Mouse (Mus musculus): ENCODE data around the gene Zdhhc17. TPM values are rescaled to one million over a fixed set of nuclear protein-coding genes. Genes with fewer than 3 reads are reported as not detected.

Gene Zdhhc17
- polyA plus RNA-seq, 1 experiment from 2014 or later, result 35.2 TPM

DNA sequence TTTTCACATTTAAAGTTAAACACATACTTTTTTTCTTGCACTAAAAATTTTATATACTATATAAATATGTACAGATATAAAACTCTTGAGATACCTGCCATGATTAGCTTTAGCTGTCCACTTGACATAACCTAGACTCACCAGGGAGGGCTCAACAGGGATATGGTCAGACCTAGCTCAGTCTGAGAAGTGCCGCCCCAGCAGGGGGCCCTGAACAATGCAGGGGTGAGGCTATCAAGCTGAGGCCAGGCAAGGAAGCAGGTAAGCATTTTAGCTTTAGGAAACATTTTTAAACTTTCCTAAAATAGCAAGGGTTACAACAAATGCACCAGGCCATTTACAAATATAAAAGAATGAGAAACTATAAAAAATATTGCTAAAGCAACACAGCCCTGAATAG, 58.8 kb downstream of the Zdhhc17 start:
- H3K27ac ChIP-seq, result no peak overlapping the region

GRCm38 (mm10) chr10:110947574-110947973, 62.4 kb downstream of the Zdhhc17 start:
- no peak for ATAC-seq (ENCODE audit: insufficient number of reproducible peaks, insufficient read depth, low FRiP score, low TSS enrichment)
- peaks cover 33% of the 10 kb centered on the region for H3K36me3 ChIP-seq
- H3K27ac ChIP-seq, result no peak overlapping the region
- H3K4me3 ChIP-seq, result no peak overlapping the region
- no peaks in the 10 kb centered on the region for H3K27me3 ChIP-seq
- no peak overlapping the region for H3K9ac ChIP-seq
- no peaks in the 10 kb centered on the region for H3K9me3 ChIP-seq
- H3K4me1 ChIP-seq, result no peaks in the 10 kb centered on the region
- WGBS, result 86% methylated on average over 4 of the region's 4 CpGs
- H3K4me2 ChIP-seq (replicated peaks), result no peak overlapping the region

More for the DNA sequence above, 58.8 kb downstream of the Zdhhc17 start:
- 75% methylated on average over 1 of the region's 1 CpGs for WGBS
- no peak for ATAC-seq (ENCODE audit: insufficient number of reproducible peaks, insufficient read depth, low FRiP score, low TSS enrichment)
- no peaks in the 10 kb centered on the region for H3K9me3 ChIP-seq
- H3K4me2 ChIP-seq (replicated peaks), result no peak overlapping the region
- peaks cover 29% of the 10 kb centered on the region for H3K36me3 ChIP-seq
- no peaks in the 10 kb centered on the region for H3K4me1 ChIP-seq
- no peak overlapping the region for H3K9ac ChIP-seq
- no peak overlapping the region for H3K4me3 ChIP-seq
- no peaks in the 10 kb centered on the region for H3K27me3 ChIP-seq

GRCm38 (mm10) chr10:110945966-110946365, 64.0 kb downstream of the Zdhhc17 start:
- Histone ChIP-seq H3K4me2 (replicated peaks) (no peak overlapping the region), H3K27ac (peak overlapping the region; percentile 63; the same call in 1 of the 2 replicates), H3K27me3 (no peaks in the 10 kb centered on the region), H3K4me1 (no peaks in the 10 kb centered on the region), H3K9ac (no peak overlapping the region), H3K9me3 (no peaks in the 10 kb centered on the region), H3K4me3 (no peak overlapping the region), H3K36me3 (peaks cover 41% of the 10 kb centered on the region)
- WGBS, result 77% methylated on average over 12 of the region's 12 CpGs
- ATAC-seq (ENCODE audit: insufficient number of reproducible peaks, insufficient read depth, low FRiP score, low TSS enrichment), result no peak

DNA sequence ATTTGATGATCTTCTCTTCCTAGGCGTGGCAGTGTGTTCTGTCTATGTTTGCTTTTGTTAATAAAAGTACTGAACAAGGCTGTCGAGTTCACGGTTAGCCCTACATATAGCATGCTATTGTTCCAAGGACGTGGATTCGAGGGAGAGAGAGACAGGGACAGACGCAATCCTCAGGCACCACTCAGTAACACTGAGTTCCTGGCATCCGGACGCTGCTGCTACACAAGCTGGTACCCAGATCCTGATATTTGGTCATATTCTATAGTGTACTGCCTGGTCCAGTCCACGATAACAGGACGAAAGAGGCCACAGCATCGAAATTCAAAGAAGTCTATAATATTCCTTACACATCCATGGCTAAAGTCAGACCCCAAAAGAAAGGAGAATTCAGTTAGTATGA, 65.8 kb downstream of the Zdhhc17 start:
- H3K4me2 ChIP-seq (replicated peaks), result no peak overlapping the region
- H3K36me3 ChIP-seq, result peaks cover 47% of the 10 kb centered on the region
- ATAC-seq (ENCODE audit: insufficient number of reproducible peaks, insufficient read depth, low FRiP score, low TSS enrichment), result no peak

DNA sequence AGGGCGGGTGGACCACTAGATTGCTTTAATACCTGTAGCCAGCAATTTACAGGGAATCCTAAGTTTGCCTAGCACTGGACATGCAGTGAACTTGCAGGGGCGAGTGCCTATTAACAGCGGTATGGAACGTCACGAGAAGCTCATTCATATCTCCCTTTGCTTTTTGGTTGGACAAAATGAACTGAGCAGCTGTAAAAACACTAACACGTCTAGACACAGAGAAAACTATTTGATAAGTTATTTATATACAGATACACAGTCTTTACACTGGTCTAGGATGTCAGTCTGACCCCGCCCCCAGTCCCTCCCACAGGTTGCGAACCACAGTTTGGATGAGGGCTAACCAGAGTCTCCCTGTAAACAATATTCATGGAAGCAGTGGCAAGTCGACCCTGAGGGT, 67.1 kb downstream of the Zdhhc17 start:
- Histone ChIP-seq H3K36me3 (peaks cover 58% of the 10 kb centered on the region), H3K27me3 (no peaks in the 10 kb centered on the region)
- WGBS, result 82% methylated on average over 9 of the region's 9 CpGs

More for the DNA sequence above, 65.8 kb downstream of the Zdhhc17 start:
- no peak overlapping the region for H3K4me3 ChIP-seq
- no peaks in the 10 kb centered on the region for H3K9me3 ChIP-seq
- 91% methylated on average over 11 of the region's 11 CpGs for WGBS
- H3K9ac ChIP-seq, result no peak overlapping the region
- no peaks in the 10 kb centered on the region for H3K27me3 ChIP-seq
- no peaks in the 10 kb centered on the region for H3K4me1 ChIP-seq
- no peak overlapping the region for H3K27ac ChIP-seq

GRCm38 (mm10) chr10:110941968-110942367, 68.0 kb downstream of the Zdhhc17 start:
- peaks cover 59% of the 10 kb centered on the region for H3K36me3 ChIP-seq

More for the DNA sequence above, 67.1 kb downstream of the Zdhhc17 start:
- Histone ChIP-seq H3K27ac (no peak overlapping the region), H3K9me3 (no peaks in the 10 kb centered on the region), H3K4me1 (no peaks in the 10 kb centered on the region), H3K4me2 (replicated peaks) (no peak overlapping the region), H3K4me3 (no peak overlapping the region), H3K9ac (no peak overlapping the region)
- ATAC-seq (ENCODE audit: insufficient number of reproducible peaks, insufficient read depth, low FRiP score, low TSS enrichment), result no peak

DNA sequence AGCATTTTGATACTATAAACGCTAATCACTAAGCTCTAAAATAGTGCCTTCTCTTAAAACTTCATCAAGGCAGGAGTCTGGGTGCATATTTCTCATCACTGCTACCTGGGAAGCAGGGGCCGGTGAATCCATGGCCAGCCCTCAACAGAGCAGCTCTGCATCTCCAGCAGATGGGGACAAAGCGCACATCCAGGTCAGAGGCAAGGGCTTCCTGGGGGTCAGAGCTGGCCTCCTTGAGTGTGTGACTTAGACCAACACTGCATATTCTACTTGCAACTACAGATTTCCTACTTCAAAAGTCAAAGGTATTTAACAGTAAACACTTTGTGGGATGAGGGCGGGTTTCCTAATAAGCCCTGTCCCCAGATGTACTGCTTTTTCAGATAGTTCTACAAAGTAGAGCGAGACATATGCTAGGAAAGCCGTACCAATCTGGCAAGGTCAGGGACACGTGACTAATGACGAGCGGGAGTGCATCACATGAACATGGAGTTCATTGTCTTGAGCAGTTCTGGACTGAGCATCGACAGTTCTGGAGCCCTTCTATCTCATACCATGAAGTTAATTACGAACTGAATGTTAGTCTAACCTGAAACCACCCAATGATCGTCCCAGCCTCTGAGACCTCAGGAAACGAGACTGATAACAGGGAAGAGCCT, 69.1 kb downstream of the Zdhhc17 start:
- no peak overlapping the region for H3K9ac ChIP-seq
- no peak overlapping the region for H3K4me2 ChIP-seq (replicated peaks)
- no peaks in the 10 kb centered on the region for H3K4me1 ChIP-seq
- WGBS, result 85% methylated on average over 13 of the region's 13 CpGs
- H3K27me3 ChIP-seq, result no peaks in the 10 kb centered on the region
- no peaks in the 10 kb centered on the region for H3K9me3 ChIP-seq
- no peak overlapping the region for H3K27ac ChIP-seq
- ATAC-seq (ENCODE audit: insufficient number of reproducible peaks, insufficient read depth, low FRiP score, low TSS enrichment), result no peak
- H3K4me3 ChIP-seq, result no peak overlapping the region
- H3K36me3 ChIP-seq, result peaks cover 56% of the 10 kb centered on the region

More at GRCm38 (mm10) chr10:110941968-110942367, 68.0 kb downstream of the Zdhhc17 start:
- no peak for ATAC-seq (ENCODE audit: insufficient number of reproducible peaks, insufficient read depth, low FRiP score, low TSS enrichment)
- 93% methylated on average over 11 of the region's 11 CpGs for WGBS
- H3K4me2 ChIP-seq (replicated peaks), result no peak overlapping the region
- H3K9ac ChIP-seq, result no peak overlapping the region
- no peaks in the 10 kb centered on the region for H3K4me1 ChIP-seq
- no peak overlapping the region for H3K4me3 ChIP-seq
- no peaks in the 10 kb centered on the region for H3K9me3 ChIP-seq
- no peaks in the 10 kb centered on the region for H3K27me3 ChIP-seq
- no peak overlapping the region for H3K27ac ChIP-seq

DNA sequence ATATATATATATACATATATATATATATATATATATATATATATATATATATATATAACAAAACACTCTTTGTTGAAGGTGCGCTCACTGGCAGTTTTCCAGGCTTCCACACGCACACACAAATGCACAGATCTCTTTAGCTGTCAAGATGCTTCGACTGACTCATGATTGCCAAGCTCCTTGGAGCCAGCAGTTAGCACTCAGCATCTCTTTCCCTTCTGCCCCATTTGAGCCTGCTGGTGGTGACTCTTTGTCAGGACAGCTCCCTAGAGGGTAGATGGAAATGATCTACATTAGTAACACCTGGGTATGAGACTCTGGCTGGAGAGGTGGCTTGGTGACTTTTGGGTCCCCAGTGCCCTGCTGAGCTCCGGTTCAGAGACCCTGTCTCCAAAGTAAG, 70.2 kb downstream of the Zdhhc17 start:
- no peak overlapping the region for H3K9ac ChIP-seq
- ATAC-seq (ENCODE audit: insufficient number of reproducible peaks, insufficient read depth, low FRiP score, low TSS enrichment), result no peak
- WGBS, result 79% methylated on average over 4 of the region's 4 CpGs
- H3K36me3 ChIP-seq, result peaks cover 54% of the 10 kb centered on the region
- H3K4me3 ChIP-seq, result no peak overlapping the region
- no peak overlapping the region for H3K27ac ChIP-seq
- H3K4me2 ChIP-seq (replicated peaks), result no peak overlapping the region
- H3K9me3 ChIP-seq, result no peaks in the 10 kb centered on the region
- H3K27me3 ChIP-seq, result no peaks in the 10 kb centered on the region
- H3K4me1 ChIP-seq, result no peaks in the 10 kb centered on the region

- ATAC-seq (ENCODE audit: insufficient number of reproducible peaks, insufficient read depth, low FRiP score, low TSS enrichment), result no peak
- WGBS, result 89% methylated on average over 19 of the region's 19 CpGs
- peaks cover 54% of the 10 kb centered on the region for H3K36me3 ChIP-seq
Measured at GRCm38 (mm10) chr10:110938841-110939549, 70.9 kb downstream of the Zdhhc17 start.

GRCm38 (mm10) chr10:110938361-110938760, 71.6 kb downstream of the Zdhhc17 start:
- 96% methylated on average over 7 of the region's 7 CpGs for WGBS
- H3K9me3 ChIP-seq, result no peaks in the 10 kb centered on the region
- H3K4me3 ChIP-seq, result no peak overlapping the region
- H3K27ac ChIP-seq, result no peak overlapping the region
- no peaks in the 10 kb centered on the region for H3K27me3 ChIP-seq
- ATAC-seq (ENCODE audit: insufficient number of reproducible peaks, insufficient read depth, low FRiP score, low TSS enrichment), result no peak
- peaks cover 51% of the 10 kb centered on the region for H3K36me3 ChIP-seq
- no peak overlapping the region for H3K4me2 ChIP-seq (replicated peaks)
- no peaks in the 10 kb centered on the region for H3K4me1 ChIP-seq
- H3K9ac ChIP-seq, result no peak overlapping the region

More at GRCm38 (mm10) chr10:110938841-110939549, 70.9 kb downstream of the Zdhhc17 start:
- Histone ChIP-seq H3K9ac (no peak overlapping the region), H3K4me2 (replicated peaks) (no peak overlapping the region), H3K9me3 (no peaks in the 10 kb centered on the region), H3K27ac (no peak overlapping the region), H3K4me3 (no peak overlapping the region), H3K4me1 (no peaks in the 10 kb centered on the region), H3K27me3 (no peaks in the 10 kb centered on the region)

DNA sequence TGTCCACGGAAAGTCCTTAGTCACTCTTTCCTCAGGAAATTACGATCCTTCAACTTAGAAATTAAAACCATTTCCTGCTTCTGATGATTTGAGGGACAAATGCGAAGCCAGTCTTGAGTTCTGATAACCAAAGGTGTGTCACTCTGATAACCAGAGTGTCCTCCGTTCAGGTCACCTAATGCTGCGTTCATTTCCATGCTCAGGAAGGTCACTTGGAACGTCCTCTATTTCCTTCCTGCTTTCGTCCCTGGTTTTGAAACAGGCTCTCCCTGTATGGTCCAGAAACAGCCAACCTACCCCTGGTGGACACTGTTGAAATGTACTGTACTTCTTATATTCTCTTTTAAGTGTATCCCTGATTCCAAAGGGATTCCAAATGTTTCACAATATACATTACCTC, 74.3 kb downstream of the Zdhhc17 start:
- ATAC-seq (ENCODE audit: insufficient number of reproducible peaks, insufficient read depth, low FRiP score, low TSS enrichment), result no peak
- H3K36me3 ChIP-seq, result peaks cover 41% of the 10 kb centered on the region
- H3K9ac ChIP-seq, result no peak overlapping the region
- H3K4me2 ChIP-seq (replicated peaks), result no peak overlapping the region
- H3K27me3 ChIP-seq, result no peaks in the 10 kb centered on the region
- no peak overlapping the region for H3K4me3 ChIP-seq
- no peak overlapping the region for H3K27ac ChIP-seq
- H3K4me1 ChIP-seq, result peaks cover 15% of the 10 kb centered on the region
- H3K9me3 ChIP-seq, result no peaks in the 10 kb centered on the region
- 81% methylated on average over 7 of the region's 7 CpGs for WGBS

DNA sequence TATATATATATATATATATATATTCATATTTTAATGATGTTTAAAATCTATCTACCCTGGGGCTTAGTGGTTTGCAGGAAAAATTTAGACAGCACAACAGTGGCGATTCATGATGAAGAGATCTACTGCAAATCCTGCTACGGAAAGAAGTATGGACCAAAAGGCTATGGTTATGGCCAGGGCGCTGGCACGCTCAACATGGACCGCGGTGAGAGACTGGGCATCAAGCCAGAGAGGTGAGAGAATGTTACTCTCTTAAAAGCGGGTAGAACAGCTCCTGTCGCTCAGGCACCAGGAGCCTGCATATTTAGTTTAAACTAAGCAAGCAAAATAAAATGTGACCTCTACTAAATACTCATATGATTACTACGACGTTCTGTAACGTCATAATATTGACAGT, 74.9 kb downstream of the Zdhhc17 start:
- no peak overlapping the region for H3K4me2 ChIP-seq (replicated peaks)
- H3K9ac ChIP-seq, result no peak overlapping the region
- ATAC-seq (ENCODE audit: insufficient number of reproducible peaks, insufficient read depth, low FRiP score, low TSS enrichment), result no peak
- H3K36me3 ChIP-seq, result peaks cover 36% of the 10 kb centered on the region
- 92% methylated on average over 11 of the region's 11 CpGs for WGBS
- H3K9me3 ChIP-seq, result no peaks in the 10 kb centered on the region
- no peak overlapping the region for H3K27ac ChIP-seq
- H3K4me1 ChIP-seq, result peaks cover 21% of the 10 kb centered on the region
- H3K4me3 ChIP-seq, result no peak overlapping the region
- no peaks in the 10 kb centered on the region for H3K27me3 ChIP-seq
